Mouse (Mus musculus) G1E (cell line): Measurements from ENCODE around the gene Taf8.

Experiments
- CTCF ChIP-seq: IDR thresholded peaks from 2 replicates; pipeline ENCODE4 v1.5.1; 2012; ENCODE audit warnings: low read depth, low read length, inconsistent platforms, mixed read lengths
- GATA1 ChIP-seq: IDR thresholded peaks from 2 replicates; pipeline ENCODE4 v1.6.1; 2012; ENCODE audit warnings: borderline replicate concordance, low read length, inconsistent platforms, mixed read lengths
- GATA2 ChIP-seq: IDR thresholded peaks from 2 replicates; pipeline ENCODE4 v1.6.1; 2012; ENCODE audit warnings: low read depth, low read length, inconsistent platforms, borderline replicate concordance
- POLR2AphosphoS5 ChIP-seq: IDR thresholded peaks from 2 replicates; pipeline ENCODE4 v1.6.1; 2012; ENCODE audit warnings: low read depth, low read length, inconsistent platforms; ENCODE audit not compliant: insufficient replicate concordance

DNA sequence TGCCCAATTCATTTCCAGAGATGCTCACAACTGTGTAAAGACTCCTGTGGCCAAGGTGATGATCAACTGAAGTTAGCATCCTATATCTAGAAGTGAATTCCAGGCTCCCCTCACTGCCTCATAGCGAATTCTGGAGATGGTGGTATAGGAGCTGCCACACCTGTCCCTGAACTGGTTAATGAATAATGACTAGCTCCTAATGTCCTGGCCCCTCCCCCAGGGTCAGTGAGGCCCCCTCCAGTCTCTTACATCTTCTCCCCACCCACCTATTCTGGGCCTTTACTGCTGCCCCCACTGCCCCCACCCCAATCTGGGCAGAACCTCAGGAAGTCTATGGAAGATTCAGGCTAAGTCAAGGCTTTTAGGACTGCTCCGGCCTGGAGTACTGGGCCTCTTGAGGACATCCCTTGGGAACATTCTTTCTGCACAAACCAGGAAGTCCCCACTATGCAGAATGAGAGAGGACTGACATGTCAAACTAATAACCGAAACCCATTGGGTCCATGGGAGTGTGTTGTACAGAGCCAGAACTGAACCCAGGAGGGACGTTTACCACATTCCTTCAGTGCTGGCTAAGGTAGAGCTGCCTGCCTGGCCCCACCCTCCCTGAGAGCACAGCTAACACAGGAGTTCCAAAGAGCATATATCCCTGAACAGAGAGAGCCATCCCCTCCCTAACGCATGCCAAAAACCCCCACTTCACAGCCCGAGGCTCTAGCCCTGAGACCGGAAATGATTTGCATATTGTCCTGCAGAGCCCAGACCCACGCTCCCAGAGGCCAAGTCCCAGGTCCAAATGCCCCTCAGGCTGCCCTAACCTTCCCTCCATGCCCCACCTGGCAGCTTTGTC is 53.3 kb downstream of the Taf8 start:
- no peak for TF ChIP-seq CTCF
- TF ChIP-seq POLR2AphosphoS5, result no peak
- TF ChIP-seq GATA1, result no peak
- no peak for TF ChIP-seq GATA2
